Mouse (Mus musculus) cerebellum, adult 2 months (tissue): ENCODE results near the gene 4930513O06Rik. TPM values are rescaled to one million over a fixed set of nuclear protein-coding genes. Genes with fewer than 3 reads are reported as not detected.

ENCODE experiments used
- DNase-seq, 2 experiments: peaks; one replicate each; pipeline ENCODE4 v3.0.0; 2021
- H3K27ac ChIP-seq: fragments of 200-500 bp; 2 replicates; pipeline ENCODE4 v1.5.1; 2012; ENCODE audit warnings: low read length, control low read depth, inconsistent platforms; ENCODE audit not compliant: insufficient read depth
- H3K27me3 ChIP-seq: fragments of 200-500 bp; 2 replicates; pipeline ENCODE4 v1.6.1; 2012; ENCODE audit warnings: inconsistent platforms, mild to moderate bottlenecking, low read length, moderate library complexity; ENCODE audit not compliant: control insufficient read depth, insufficient read depth
- H3K4me1 ChIP-seq: fragments of 200-500 bp; 2 replicates; pipeline ENCODE4 v1.6.1; 2011; ENCODE audit warnings: low read length; ENCODE audit not compliant: control insufficient read depth, insufficient read depth
- H3K4me3 ChIP-seq: fragments of 200-500 bp; replicated peaks from 2 replicates; pipeline ENCODE3; 2011; ENCODE audit warnings: mild to moderate bottlenecking, low read depth, low read length, control low read depth; ENCODE audit not compliant: insufficient read depth
- CTCF ChIP-seq: fragments of 200-500 bp; IDR thresholded peaks from 2 replicates; pipeline ENCODE4 v1.5.1; 2011; ENCODE audit warnings: low read depth, mild to moderate bottlenecking, control low read depth, low read length, moderate library complexity, borderline replicate concordance; ENCODE audit not compliant: insufficient read depth
- POLR2A ChIP-seq: fragments of 200-500 bp; IDR thresholded peaks from 2 replicates; pipeline ENCODE4 v1.6.1; 2011; ENCODE audit warnings: low read length, control low read depth, borderline replicate concordance; ENCODE audit not compliant: insufficient read depth
- WGBS: fragments of 180-500 bp; shearing (Covaris S2); methylation state at CpG from one replicate; pipeline ENCODE4 v1.1.7; 2018; 5-methylcytosine and 5-hydroxymethylcytosine counted together
- polyA plus RNA-seq: library from polyadenylated mRNA; depleted of rRNA; stranded (reverse); fragments of >200 nt; gene quantifications from 2 replicates; pipeline ENCODE4 v1.2.3, GENCODE M21; 2012; rRNA removed

4930513O06Rik gene
- polyA plus RNA-seq: not detected in 2 replicates

- TF ChIP-seq POLR2A: no peak
- no peak for TF ChIP-seq CTCF
- WGBS: 100% methylated on average over 1 of the region's 1 CpGs
- no peak for DNase-seq
- H3K27ac ChIP-seq: no peak within 1 kb of the TSS
- no peaks in the 10 kb centered on the region for H3K4me1 ChIP-seq
- H3K4me3 ChIP-seq: no peak within 1 kb of the TSS
- H3K27me3 ChIP-seq: no peaks in the 10 kb centered on the region
These were observed at the start of gene 4930513O06Rik for GRCm38 (mm10) chrX:139085943-139086342. Gene 4930513O06Rik, plus strand, starts transcription at chrX:139086243.

DNA sequence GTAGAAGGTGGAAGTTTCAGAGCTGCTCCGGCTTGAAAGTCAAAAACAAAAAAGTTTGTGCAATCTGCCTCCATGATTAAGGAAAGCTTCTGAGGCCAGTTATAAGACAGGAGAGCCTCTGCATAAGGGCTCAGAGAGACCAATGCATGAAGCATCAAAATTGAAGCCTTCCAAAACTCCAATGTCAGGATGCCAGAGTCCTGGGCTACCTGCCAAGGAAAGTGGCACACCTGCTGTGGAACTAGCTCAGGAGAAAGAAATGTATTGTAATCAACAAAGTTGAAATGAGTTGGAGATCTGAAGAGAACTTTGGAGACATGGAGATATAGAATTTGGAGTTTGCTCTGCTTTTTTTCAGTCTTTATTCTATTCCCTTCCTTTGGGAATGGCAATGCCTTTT lies 48.4 kb upstream of the 4930513O06Rik start:
- no peaks in the 10 kb centered on the region for H3K27me3 ChIP-seq
- no peaks in the 10 kb centered on the region for H3K4me1 ChIP-seq
- TF ChIP-seq CTCF: no peak
- TF ChIP-seq POLR2A: no peak
- no peak overlapping the region for H3K4me3 ChIP-seq
- no peak for DNase-seq
- 76% methylated on average over 1 of the region's 1 CpGs for WGBS
- H3K27ac ChIP-seq: no peak overlapping the region

DNA sequence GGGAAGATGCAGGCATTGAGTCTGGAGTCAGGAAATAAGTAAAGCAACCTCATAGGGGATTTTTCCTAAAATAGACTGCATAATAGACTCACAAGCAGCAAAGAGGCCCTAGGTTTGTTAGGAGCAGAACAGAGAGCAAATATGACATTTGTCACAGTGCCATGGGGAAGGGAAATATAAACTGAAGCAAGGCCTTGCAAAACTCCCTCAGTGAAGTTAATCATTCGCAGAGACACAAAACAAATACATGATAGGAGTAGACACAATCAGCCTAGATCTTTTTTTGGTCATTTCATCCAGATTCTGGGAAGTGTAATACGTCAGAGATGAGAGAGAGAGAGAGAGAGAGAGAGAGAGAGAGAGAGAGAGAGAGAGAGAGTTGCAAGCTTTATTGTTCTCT lies 46.7 kb upstream of the 4930513O06Rik start:
- Histone ChIP-seq H3K4me3 (no peak overlapping the region), H3K27ac (no peak overlapping the region), H3K4me1 (no peaks in the 10 kb centered on the region), H3K27me3 (no peaks in the 10 kb centered on the region)
- DNase-seq: no peak
- TF ChIP-seq CTCF (no peak), POLR2A (no peak)
- 79% methylated on average over 2 of the region's 2 CpGs for WGBS

GRCm38 (mm10) chrX:139041148-139041547 lies 44.9 kb upstream of the 4930513O06Rik start:
- TF ChIP-seq CTCF: no peak
- Histone ChIP-seq H3K27me3 (no peaks in the 10 kb centered on the region), H3K4me3 (no peak overlapping the region), H3K27ac (no peak overlapping the region), H3K4me1 (no peaks in the 10 kb centered on the region)
- 84% methylated on average over 1 of the region's 1 CpGs for WGBS
- no peak for DNase-seq

DNA sequence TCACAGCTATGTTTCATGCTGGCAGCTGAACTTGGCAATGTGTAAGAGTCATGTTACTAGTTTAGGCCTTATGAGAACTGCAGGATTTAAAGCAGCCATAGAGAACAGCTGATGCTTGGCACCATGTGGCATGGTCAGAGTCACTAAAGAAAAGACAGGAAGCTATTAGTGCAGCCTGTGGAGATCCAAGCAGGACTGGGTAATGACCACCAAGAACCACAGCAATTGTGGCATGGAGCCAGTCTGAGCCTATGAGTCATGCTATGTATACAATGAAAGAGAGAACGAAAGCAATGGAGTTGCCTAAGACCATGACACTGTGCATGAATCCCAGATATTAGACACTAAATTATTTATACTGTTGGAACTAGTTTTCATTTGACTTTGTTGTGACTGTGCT lies 34.1 kb upstream of the 4930513O06Rik start:
- TF ChIP-seq POLR2A: no peak
- no peak for TF ChIP-seq CTCF
- no peak for DNase-seq
- Histone ChIP-seq H3K4me3 (no peak overlapping the region), H3K27ac (no peak overlapping the region), H3K27me3 (no peaks in the 10 kb centered on the region), H3K4me1 (no peaks in the 10 kb centered on the region)
- 29% methylated on average over 1 of the region's 1 CpGs for WGBS

- Histone ChIP-seq H3K4me3 (no peak overlapping the region), H3K27me3 (no peaks in the 10 kb centered on the region), H3K27ac (no peak overlapping the region), H3K4me1 (no peaks in the 10 kb centered on the region)
- 74% methylated on average over 1 of the region's 1 CpGs for WGBS
- DNase-seq: no peak
- no peak for TF ChIP-seq CTCF
- TF ChIP-seq POLR2A: no peak
These were observed 32.9 kb upstream of the 4930513O06Rik start for GRCm38 (mm10) chrX:139053149-139053548.

GRCm38 (mm10) chrX:139064078-139064477 lies 22.0 kb upstream of the 4930513O06Rik start:
- no peak for TF ChIP-seq POLR2A
- TF ChIP-seq CTCF: no peak
- H3K4me3 ChIP-seq: no peak overlapping the region
- DNase-seq: no peak
- no peaks in the 10 kb centered on the region for H3K27me3 ChIP-seq
- WGBS: 87% methylated on average over 5 of the region's 5 CpGs
- H3K4me1 ChIP-seq: no peaks in the 10 kb centered on the region
- no peak overlapping the region for H3K27ac ChIP-seq

DNA sequence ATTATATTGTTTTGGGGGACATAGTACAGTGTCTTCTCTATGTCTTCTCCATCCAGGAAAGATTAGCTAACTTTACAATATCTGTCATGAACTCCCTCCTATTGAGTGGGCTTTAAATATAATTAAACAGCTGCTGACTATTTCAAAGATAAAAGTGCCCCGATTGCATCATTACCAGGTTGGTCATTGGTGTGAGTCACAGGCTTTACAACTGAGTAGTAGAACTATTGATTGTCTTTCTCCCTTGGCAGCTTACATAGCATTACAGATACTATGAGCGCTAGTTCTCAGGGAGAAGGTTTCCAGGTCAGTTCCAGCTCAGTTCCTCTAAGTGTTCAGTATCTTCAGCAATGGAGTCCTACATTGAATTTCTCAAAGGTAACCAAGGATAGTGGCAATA lies 7.5 kb upstream of the 4930513O06Rik start:
- H3K27me3 ChIP-seq: no peaks in the 10 kb centered on the region
- TF ChIP-seq CTCF (no peak), POLR2A (no peak)
- no peak overlapping the region for H3K27ac ChIP-seq
- 93% methylated on average over 2 of the region's 2 CpGs for WGBS
- H3K4me1 ChIP-seq: no peaks in the 10 kb centered on the region
- DNase-seq: no peak
- no peak overlapping the region for H3K4me3 ChIP-seq

DNA sequence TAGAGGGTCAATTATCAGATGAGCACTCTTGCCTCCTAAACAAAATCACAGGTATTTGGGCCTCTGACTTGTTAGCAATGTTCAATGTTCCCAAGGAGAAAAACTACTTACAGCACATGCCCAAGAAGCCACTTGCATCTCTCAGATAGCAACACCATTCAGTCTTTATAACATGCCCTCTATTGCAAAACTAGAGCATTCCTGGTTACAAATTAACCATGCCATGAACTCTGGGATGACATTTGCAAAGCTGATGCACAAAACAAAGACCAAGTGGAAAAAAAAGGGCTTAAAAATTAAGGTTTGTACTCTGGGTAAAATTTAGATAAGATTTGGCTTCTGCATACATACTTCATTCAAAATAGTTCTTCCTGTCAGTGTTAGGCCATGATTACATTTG lies 966 bp upstream of the 4930513O06Rik start, which contains the start of gene Serpina7:
TSS of gene Serpina7 (minus strand) at position 160 of the 400 bp plus-strand sequence.
- DNase-seq: no peak
- H3K27ac ChIP-seq: no peak within 1 kb of the TSS
- no peaks in the 10 kb centered on the region for H3K27me3 ChIP-seq
- H3K4me1 ChIP-seq: no peaks in the 10 kb centered on the region
- TF ChIP-seq POLR2A (no peak), CTCF (no peak)
- no peak within 1 kb of the TSS for H3K4me3 ChIP-seq
